Mouse (Mus musculus) thymus, postnatal 36 days (tissue): Measurements from ENCODE around the gene Zfp472.
A peak's percentile ranks its signal among the peaks of the same experiment; 100 is the strongest.

Experiments used
- DNase-seq, 2 experiments: peaks; one replicate each; pipeline ENCODE4 v3.0.0; 2022; ENCODE audit warnings: mixed read lengths in 2 of 2

The Zfp472 gene

DNA sequence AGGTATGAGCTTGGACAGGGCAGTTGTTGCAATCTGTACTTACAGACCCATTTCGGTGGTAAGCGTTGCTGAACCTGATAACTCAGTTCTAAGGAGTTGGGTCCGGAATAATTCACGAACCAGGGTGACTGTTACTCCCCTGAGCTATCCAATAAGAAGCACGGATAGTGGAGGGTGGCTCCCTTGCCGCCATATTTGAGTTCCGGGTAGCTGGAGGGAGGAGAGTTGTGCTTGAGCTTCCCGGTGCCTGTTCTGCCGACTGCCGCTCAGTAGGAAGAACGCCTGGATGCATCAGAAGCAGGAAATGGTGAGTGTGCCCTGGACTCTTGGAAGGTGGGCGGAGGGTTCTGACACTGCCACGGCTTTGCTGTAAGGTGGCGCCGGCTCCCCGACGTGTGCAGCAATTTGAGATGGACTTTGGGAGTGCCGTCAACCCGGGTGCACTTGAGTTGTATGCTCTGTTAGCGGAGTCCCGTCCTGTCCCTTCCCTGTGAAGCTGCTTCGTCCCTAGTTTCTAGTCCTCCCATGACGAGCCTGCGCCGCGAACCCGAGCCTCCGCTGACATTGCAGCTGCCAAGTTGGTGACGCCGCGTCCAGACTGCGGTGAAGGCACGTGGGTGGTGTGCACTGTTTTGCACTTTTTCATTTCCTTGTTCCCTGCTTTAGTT is at the start of gene Zfp472:
TSS of gene Zfp472 (plus strand) at position 192 of the 668 bp plus-strand sequence.
- peak; percentile 84 to 86 for DNase-seq

GRCm38 (mm10) chr17:32916075-32916474 is 49.5 kb upstream of the Zfp472 start:
- no peak for DNase-seq

GRCm38 (mm10) chr17:32917131-32917530 is 48.5 kb upstream of the Zfp472 start, which contains the start of gene Cyp4f14:
Cyp4f14 (minus strand) TSS chr17:32917342.
- no peak for DNase-seq

GRCm38 (mm10) chr17:32919123-32919522 is 46.5 kb upstream of the Zfp472 start:
- no peak for DNase-seq

DNA sequence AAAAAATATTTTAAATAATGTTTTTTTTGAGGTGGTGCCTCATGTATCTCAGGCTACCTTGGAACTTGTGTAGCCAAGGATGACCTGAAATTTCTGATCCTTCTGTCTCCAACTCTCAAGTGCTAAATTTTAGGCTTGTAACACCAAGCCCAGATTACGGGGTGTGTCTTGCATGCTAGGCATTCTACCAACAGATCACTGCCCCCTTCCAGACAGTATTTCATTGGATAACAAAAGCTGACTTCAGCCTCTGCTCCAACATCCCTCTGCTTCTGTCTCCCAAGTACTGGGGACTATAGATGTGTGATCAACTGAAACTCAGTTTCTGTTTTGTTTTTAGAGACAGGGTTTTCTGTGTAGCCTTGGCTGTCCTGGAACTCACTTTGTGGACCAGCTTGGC is 41.9 kb upstream of the Zfp472 start:
- no peak for DNase-seq

GRCm38 (mm10) chr17:32924658-32925312 is 40.8 kb upstream of the Zfp472 start:
- peak; percentile 64 to 77 for DNase-seq

GRCm38 (mm10) chr17:32927803-32928202 is 37.8 kb upstream of the Zfp472 start:
- DNase-seq = no peak

DNA sequence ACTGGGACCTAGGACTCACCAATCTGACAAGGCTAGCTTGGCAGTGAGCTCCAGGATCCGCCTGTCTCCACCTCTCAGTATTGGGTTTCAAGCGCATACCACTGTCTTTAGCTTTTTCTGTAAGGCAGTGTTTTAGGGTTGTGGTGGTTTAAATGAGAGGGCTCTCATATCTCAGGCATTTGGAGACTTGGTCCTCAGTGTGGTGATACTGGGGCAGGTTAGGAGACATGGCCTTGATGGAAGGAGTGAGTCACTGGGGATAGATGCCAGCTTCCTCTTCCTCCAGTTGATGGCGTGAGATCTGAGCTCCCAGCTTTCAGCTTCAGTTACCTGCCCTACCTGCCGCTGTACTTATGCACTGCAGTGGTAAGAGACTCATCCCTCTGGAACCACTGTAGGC is 25.8 kb upstream of the Zfp472 start:
- DNase-seq = no peak

DNA sequence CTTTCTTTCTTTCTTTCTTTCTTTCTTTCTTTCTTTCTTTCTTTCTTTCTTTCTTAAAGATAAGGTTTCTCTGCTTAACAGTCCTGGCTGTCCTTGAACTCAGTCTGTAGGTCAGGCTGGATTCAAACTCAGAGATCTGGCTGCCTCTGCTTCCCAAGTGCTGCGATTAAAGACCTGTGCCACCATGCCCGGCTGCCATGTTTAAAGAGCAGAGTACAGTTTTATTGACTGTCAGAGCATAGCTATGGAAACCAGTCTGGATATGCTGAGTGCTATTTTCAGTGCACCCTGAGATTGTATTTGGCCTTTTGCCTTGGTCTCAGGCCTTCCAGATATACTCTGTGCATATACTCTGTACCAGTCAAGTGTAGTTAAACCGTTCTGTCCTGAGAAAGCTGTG is 22.0 kb upstream of the Zfp472 start:
- DNase-seq = no peak

DNA sequence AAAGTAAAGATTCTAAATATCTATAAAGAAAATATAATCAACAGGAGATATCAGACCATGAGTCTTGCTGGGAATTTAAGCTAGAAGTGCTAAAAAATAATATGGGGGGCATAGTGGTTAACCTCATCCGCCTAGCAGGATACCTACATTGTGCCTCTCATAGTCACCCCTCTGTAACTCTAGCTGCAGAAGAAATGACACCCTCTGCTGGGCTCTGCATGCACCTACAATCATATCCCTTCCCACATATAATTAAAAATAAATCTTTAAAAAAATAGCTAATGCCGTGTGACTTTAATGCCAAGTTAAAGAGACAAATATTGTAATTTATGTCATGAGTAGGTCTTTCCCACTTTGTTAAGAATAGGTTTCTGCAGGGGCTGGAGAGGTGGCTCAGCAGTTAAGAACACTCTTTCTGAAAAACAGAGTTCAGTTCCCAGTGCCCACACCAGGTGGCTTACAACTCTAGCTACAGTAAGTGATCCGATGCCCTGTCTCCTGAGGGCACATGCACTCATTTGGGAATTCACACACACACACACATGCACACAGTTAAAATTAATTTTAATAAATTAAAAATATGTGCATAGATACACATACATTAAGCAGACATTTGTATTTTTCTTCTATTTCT is 21.1 kb upstream of the Zfp472 start:
- no peak for DNase-seq

DNA sequence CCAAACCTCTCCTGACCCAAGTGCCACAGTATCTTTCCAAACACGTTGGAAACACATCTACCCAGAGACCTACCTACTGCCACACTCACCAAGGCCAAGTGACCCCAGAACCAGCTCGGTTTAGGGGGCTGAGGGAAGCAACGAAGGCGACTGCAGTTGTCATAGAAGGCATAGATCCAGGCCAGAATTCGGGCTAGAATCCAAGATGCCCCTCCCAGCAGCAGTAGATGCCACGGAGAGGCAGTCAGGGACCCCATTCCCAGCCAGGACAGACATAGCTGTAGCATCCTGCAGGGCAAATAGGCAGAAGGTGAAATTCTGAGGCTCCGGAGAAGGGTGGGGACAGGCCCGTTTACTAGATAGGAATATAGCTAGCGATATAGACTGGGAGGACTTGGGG is 18.9 kb upstream of the Zfp472 start:
- no peak for DNase-seq

- DNase-seq = peak; percentile 92 to 93
Measured at GRCm38 (mm10) chr17:32947215-32947914, 18.2 kb upstream of the Zfp472 start, which contains the start of gene Cyp4f13. Cyp4f13 (minus strand) TSS chr17:32947402.

DNA sequence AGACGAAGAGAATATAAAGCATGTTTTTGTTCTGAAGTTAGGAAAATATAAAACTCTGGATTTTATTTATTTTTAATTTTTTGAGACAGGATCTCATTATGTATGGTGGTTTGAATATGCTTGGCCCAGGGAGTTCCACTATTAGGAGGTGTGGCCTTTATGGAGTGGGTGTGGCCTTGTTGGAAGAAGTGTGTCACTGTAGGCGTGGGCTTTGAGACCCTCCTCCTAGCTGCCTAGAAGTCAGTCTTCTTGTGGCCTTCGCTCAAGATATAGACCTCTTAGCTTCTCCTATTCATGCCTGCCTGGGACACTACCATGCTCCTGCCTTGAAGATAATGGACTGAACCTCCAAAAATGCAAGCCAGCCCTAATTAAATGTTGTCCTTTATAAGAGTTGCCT is 15.5 kb upstream of the Zfp472 start:
- DNase-seq = no peak

DNA sequence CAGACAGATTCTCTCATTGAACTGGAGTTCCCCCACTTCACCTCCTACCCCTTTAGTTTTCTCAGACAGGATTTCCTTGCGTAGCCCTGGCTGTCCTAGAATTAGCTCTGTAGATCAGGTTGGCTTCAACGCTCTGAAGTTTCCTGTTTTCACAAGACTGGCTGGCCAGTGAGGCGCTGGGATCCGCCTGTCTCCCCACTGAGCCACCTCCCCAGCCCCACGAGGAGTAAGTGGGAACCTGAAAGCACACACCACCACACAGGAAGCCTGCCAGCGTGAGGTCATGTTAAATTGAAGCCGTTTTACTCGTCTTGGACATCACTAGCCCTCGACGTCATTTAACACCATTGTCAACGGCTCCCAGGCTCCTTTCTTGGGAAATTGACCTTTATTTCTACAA is 14.6 kb upstream of the Zfp472 start:
- no peak for DNase-seq

- DNase-seq = peak; percentile 77 to 80
Measured at GRCm38 (mm10) chr17:32951441-32951840, 14.2 kb upstream of the Zfp472 start.

GRCm38 (mm10) chr17:32965253-32965622 is 376 bp upstream of the Zfp472 start:
- no peak for DNase-seq

- DNase-seq = no peak
Measured at GRCm38 (mm10) chr17:32981361-32981760, 15.7 kb downstream of the Zfp472 start.

DNA sequence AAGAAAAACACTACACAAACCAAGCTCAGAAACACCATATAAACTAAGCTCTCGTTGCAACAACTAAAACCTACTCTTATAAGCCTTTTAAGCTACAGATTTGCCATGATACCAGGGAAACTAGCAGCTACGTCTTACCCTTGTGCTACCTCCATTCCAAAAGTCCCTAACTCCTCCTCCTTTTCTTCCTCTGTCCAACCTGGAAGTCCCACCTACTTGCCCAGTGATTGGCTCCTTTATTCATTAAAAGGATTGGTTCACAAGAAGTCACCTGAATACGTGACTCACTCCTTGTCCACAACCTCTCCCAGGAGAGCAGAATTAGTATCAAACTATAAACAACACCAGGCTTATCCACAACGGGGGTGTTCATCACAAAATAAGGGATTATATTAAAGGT is 20.7 kb downstream of the Zfp472 start:
- no peak for DNase-seq

DNA sequence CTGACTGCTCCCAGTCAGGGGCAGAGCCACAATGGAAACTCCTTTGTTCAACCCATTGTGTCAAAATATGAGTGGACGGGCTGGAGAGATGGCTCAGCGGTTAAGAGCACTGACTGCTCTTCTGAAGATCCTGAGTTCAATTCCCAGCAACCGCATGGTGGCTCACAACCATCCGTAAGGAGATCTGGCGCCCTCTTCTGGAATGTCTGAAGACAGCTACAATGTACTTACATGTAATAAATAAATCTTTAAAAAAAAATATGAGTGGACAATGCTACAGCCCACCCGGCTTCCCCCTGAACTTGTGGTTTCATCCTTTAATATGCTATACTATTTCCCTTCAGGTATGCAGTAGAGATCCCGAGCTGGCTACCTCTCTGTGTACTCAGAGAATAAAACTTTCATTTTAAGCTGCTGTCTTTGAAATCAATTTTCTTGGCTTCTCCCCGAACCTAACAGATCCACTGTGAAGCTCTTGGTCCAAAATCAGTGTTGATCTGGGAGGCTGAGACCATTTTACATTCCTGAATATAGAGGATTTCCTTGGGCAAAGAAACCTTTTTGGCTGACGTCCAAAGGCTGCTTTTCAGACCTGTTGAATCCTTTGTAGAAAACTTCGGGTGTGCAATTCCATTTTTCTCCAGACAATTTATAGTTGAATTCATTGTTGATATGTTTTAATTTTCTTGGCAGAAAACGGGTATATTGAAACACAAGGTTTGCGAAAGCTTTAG is 26.5 kb downstream of the Zfp472 start:
- peak; percentile 9 to 14 for DNase-seq

DNA sequence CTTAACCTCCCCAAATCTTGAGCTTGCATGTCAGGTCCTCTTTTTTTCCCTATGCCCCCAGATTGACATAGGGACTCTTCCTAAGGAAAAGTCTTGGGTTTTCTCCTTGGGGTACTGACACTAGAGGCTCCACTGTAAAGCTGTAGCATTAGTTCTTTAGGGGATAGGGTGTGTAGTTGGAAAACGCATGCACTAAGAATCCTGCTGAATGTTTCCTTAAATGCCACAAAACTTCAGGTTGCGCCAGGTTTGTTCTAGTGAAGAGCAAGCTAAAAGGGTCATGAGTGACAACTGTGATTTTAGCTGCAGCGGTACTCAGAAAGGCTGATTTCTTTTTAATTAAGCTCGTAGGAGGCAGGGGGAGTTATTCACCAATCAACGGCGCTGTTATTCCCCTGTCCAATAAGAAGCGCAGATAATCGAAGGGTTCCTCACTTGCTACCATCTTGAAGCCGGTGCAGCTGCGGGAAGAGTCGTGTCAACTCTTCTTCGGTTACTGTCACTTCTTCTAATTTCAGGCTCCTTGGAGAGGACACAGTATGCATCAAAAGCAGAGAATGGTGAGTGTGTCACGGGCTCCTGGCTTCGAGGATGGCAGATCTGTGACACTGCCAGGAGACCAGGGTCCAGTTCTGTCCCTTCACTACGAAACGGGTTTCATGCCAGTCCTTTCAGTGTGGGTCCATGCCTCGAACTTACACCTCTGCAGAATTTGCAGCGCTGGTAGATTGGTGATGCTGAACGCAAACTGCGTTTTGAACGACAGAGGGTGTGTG is 27.3 kb downstream of the Zfp472 start, which contains the start of gene Zfp952:
TSS of gene Zfp952 (plus strand) at position 431 of the 776 bp plus-strand sequence.
- DNase-seq = peak; percentile 74 to 77

- DNase-seq = no peak
Measured at GRCm38 (mm10) chr17:32998492-32998891, 32.9 kb downstream of the Zfp472 start.

DNA sequence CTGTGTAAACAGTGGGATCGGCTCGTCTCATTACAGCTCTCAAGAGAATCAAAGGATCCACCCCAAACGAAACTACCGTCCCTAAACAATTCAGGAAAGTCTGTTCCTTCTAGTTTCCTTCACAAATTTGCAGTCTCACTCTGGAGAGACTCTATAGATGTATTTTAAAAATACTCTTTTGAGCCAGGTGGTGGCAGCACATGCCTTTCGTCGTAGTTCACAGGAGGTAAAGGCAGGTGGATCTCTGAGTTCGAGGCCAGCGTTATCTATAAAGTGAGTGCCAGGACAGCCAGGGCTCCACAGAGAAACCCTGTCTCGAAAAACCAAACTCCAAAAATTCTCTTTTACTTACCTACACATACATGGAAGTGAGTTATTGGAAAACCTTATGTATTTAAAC is 42.7 kb downstream of the Zfp472 start:
- peak in 1 of 2 experiments; percentile 11 for DNase-seq
